Mouse (Mus musculus): ENCODE data around the gene Map3k1. TPM values are rescaled to one million over a fixed set of nuclear protein-coding genes. Genes with fewer than 3 reads are reported as not detected.

The Map3k1 gene
- total RNA-seq, 2 experiments from 2014 or later: 21.2 to 22.6 TPM

DNA sequence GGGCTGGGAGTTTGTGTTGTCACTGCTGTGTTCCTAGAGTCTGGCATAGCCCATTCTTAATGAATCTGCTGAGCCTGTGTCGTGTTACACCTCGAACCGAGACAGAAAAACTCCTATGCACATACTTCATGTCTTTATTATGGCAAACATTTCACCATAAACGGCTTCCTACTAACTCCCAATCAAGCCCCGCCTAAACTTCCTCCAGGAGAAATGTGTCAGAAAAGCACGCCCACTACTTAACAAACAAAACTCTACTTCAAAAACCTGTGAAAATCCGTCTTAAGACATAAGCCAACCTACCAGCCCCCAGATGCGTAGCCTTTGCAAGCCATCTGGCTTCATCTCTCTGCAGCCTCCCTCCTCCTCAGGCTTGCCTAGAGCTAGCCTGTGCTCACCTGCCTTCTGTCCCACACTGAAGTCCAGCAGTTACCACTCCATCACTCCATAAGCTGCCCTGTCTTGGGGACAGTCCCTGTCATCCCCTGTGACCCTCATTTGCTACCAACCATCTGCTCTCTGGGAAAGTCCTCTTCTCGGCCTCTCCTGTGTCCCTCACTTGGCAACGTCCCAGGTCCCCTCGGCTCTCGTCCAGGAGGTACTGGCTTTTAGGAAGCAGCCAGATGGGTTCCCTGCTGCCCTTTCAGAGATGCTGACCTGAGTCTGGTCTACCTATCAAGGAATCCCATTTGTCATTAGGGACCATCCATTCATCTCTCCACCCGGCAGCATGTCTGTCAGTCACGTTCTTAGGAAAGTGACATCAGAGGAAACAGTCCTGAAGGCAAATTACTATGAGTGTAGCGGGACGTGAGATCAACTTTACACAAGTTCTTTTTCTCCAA is 16.4 kb downstream of the Map3k1 start:
- peak in 1 of 2 experiments; percentile 50 for DNase-seq (ENCODE audit: low spot score in 2 of 2)

DNA sequence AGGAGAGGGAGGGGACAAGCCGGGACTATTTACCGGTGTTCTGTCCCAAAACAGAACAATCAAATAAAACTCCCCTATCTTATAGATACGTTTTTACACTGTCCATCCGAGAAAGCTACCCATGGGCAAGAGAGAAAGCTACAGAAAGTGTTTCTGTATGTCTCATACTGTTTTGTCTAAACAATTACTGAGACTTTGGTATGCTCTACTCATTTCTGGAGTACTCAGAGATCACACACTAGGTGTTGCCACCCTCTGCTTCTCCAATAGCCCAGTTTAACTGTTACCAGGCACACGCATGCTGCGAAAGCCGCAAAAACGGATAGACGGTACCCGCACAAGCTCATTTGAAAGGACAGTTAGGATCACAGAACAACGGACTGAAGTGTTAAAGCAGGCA is 17.2 kb downstream of the Map3k1 start:
- DNase-seq (ENCODE audit: low spot score in 2 of 2): no peak

DNA sequence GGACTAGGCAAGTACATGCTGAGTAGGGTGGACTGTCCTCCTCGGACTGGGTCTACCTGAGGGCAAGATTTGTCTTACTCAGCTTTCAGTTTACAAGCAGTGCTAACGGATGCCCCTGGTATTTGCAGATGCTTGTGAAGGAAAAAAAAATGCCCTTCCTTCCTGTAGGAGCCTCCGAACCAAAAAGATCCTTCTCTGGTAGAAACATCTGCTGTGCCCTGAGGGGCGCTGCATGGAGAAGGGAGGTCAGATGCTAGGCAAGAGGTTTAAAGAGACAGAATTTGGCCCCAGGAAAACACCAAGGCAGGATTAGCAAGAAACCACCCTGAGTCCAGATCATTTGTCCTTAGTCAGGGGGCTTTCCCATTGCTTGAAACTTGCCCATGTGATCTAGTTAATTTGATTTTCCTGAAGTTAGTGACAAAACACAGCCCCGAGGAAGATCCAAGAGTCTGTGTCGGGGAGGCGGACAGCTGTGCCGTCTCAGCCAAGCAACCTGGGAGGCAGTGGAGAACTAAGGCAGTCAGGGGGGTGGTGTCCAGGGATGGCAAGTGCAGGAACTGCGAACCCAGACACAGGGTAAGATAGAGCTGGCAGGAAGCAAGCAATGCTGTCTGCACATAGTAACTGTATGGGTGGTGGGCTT is 19.2 kb downstream of the Map3k1 start:
- DNase-seq (ENCODE audit: low spot score in 2 of 2): no peak

- no peak for DNase-seq (ENCODE audit: low spot score in 2 of 2)
Measured at GRCm38 (mm10) chr13:111788882-111789281, 19.9 kb downstream of the Map3k1 start.

DNA sequence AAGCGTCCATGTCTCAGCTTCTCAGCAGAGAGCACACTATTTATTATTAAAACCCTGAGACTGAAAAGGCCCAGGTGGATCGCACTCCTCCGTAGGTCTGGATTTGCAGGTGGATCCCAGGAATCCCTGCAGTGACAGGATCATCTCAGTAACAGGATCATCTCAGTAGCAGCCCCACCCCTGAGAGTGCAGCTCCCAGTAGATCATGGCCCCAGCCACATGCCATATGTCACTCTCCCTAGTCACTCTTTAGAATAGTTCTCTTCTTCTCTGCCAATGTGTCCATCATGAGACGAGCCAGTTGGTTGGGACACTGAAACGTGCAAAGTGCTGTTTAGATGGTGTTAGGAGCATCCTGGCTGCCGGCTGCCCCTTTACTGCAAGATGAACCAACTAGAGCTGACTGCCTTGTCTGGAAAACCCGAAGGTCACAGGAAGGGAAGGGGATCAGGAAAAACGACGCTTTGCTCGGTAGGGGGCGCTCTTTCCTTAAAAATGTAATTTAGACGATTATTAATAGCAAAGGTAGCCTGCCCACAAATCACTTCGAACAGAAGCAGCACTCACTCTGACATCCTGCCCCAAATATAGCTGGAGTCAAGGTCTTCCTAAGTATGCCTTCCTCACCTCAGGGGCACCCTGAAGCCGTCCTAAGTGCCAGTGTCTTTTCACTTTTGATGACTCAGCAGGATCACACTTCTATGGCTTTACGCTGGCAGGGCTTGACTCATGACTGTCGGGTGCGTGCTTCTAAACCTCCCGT is 20.8 kb downstream of the Map3k1 start:
- peak; percentile 65 to 79 for DNase-seq (ENCODE audit: low spot score in 2 of 2)

GRCm38 (mm10) chr13:111786584-111786983 is 22.2 kb downstream of the Map3k1 start:
- DNase-seq (ENCODE audit: low spot score in 2 of 2): no peak

DNA sequence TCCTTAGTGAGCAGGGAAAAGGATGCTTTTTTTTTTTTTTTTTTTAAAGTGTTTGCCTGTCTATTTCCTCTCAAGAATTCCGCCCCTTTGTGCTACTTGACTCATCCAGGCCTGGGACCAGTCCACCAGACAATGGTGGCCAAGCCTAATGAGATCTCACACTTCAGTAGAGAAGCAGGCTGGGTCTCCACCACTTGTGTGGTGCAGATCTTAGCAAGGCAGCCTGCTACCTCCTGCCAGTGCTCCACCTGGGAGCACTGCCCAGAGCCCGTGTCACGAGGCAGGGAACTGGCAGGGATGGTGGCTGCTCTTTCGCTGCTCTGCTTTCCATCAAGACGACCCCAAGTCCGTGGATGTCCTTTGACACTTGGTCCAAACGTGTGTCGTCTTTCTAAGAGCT is 25.3 kb downstream of the Map3k1 start:
- DNase-seq (ENCODE audit: low spot score in 2 of 2): no peak

DNA sequence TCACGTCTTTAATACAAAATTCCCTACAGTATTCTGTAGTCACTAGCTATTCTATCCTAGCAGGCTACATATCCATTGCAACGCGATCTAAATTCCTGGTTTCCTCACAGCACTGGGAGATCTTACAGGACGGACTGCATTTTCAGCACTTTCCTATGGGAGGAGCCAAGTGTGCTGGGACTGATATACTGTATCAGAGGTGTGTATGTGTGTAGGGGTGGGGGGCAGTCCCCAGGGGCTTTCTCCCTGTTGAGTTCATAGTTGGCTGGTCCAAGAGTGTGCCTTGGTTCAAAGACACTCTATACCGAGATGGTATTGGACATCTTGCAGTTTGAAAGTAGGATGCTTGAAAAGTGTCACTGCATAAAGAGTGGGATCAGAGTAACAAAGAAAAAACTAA is 29.3 kb downstream of the Map3k1 start:
- DNase-seq (ENCODE audit: low spot score in 2 of 2): no peak

GRCm38 (mm10) chr13:111778606-111779005 is 30.2 kb downstream of the Map3k1 start:
- no peak for DNase-seq (ENCODE audit: low spot score in 2 of 2)

DNA sequence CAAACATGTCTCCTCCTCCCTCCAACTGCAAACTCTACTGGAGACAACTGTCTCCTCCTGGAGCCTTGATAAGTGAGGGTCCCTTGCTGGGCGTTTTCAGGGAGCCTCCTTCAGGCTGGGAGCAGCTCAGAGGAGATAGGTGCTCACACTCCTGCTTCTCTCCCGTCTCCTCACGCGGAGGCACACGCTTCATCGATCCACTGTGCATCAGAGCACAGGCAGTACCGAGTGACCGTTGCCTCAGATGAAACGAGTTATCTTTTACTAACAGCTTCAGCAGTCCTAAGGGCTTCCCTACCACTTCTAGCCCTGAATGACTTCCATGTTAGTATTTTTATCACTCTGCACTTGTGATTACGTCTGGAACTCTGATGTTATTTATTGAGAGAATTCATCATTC is 30.9 kb downstream of the Map3k1 start:
- DNase-seq (ENCODE audit: low spot score in 2 of 2): no peak

GRCm38 (mm10) chr13:111777179-111777578 is 31.6 kb downstream of the Map3k1 start:
- DNase-seq (ENCODE audit: low spot score in 2 of 2): no peak

DNA sequence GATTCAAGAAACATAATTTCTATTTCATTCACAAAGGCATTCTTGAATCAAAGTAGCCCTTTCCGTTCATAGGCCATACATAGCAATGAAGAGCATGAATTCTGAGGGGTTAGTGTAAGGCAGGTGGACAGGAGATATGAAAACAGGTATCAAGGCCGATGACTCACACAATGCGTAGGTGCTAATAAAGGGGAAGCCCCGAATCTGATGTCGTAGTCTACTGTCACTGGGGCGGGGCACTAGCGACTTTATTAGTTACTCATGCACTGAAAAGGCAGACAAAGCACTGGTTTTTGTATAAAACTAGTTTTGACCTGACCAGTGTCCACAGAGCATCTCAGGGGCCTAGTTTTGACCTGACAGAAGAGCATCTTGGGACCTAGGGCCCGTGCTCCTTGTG is 36.7 kb downstream of the Map3k1 start:
- DNase-seq (ENCODE audit: low spot score in 2 of 2): no peak

- peak in 1 of 2 experiments; percentile 29 for DNase-seq (ENCODE audit: low spot score in 2 of 2)
Measured at GRCm38 (mm10) chr13:111771232-111771631, 37.6 kb downstream of the Map3k1 start.

- no peak for DNase-seq (ENCODE audit: low spot score in 2 of 2)
Measured at GRCm38 (mm10) chr13:111770776-111771175, 38.0 kb downstream of the Map3k1 start.

DNA sequence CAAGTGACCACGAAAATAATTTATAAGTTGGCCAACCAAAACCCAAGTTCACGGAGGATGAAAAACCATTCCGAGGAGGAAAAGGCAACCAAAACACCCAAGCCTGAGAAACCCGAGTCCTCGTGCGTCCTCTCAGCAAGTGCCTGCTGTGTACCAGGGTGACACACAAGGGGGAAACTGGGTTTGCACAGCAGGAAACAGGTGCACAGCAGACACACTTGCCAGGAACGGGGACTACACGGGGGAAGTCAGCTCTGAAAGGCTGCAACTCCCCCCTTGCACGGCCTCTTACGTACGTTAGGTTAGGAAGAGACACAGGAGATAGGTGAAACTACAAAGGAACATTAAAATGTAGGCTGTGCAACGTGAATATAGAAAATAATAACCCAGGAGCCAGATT is 46.3 kb downstream of the Map3k1 start:
- DNase-seq (ENCODE audit: low spot score in 2 of 2): no peak

GRCm38 (mm10) chr13:111756986-111757385 is 51.8 kb downstream of the Map3k1 start:
- no peak for DNase-seq (ENCODE audit: low spot score in 2 of 2)

DNA sequence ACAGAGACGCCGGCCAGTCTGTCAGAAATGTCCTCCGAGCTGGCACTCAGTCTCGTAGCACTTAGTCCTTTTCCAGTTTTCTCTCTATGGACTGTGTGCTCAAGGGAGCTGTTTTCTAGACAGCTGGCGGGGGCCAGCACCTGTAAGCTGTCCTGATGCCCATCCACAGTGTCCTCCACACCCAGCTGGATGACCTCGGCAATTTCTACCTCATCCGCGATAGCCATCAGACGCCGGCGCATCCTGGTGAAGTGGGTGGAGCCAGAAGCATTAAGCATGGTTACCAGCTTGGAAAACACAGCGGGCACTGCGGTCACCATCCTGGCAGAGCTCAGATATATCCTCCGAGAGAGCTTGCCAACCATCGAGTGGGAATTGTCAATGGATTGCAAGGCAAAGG is 52.9 kb downstream of the Map3k1 start:
- DNase-seq (ENCODE audit: low spot score in 2 of 2): no peak

- DNase-seq (ENCODE audit: low spot score in 2 of 2): no peak
Measured at GRCm38 (mm10) chr13:111755377-111755776, 53.4 kb downstream of the Map3k1 start.

GRCm38 (mm10) chr13:111753321-111753720 is 55.5 kb downstream of the Map3k1 start:
- DNase-seq (ENCODE audit: low spot score in 2 of 2): no peak

- no peak for DNase-seq (ENCODE audit: low spot score in 2 of 2)
Measured at GRCm38 (mm10) chr13:111748301-111749062, 60.3 kb downstream of the Map3k1 start.

DNA sequence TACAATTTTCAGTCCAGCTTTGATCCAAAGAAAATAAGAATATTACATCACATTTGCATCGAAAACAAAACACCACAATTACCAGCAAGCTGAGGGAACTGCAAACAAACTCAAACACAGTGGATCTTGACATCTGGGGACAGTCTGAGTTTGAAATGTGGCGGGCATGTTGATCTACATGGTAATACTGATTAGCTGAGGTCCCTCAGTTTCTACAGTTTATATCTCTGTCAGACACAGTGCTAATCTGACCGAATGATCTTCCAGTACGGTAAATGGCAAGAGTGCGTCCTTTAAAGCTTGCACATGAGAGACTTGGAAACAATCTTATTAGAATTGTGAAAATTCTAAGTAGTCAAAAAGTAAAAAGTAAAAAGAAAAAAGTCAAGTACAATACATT is 62.0 kb downstream of the Map3k1 start:
- no peak for DNase-seq (ENCODE audit: low spot score in 2 of 2)
